Comparison of ENCODE assay signal across 26 mouse cellular contexts in genomic region chr2:164101936-164102335, GRCm38 (mm10).
"Had no signal": no experiment of that assay in that cellular context is flagged by ENCODE, and none has a peak within 500 bp of the region (broad histone marks: within the 10 kb centered on the region; RNA-seq: fewer than 3 reads in every experiment).

No protein-coding gene starts in this region.

- H3K27me3 ChIP-seq: heart, embryonic 13.5 days; heart, embryonic 15.5 days; hindbrain, embryonic 12.5 days; intestine, embryonic 15.5 days; limb, embryonic 13.5 days; liver, embryonic 13.5 days had no signal

- H3K4me1 ChIP-seq: hindbrain, embryonic 10.5 days; hindbrain, embryonic 12.5 days; intestine, embryonic 15.5 days; liver, embryonic 13.5 days had no signal

- DNase-seq: gastrocnemius, postnatal 14 days; gastrocnemius, postnatal 36 days; heart, adult 2 months; heart, postnatal 14 days; heart, postnatal 4 days; kidney, adult 18-20 months; kidney, adult 8-10 months; kidney, postnatal 10 days; kidney, postnatal 25 days; kidney, postnatal 4 days; liver; liver, embryonic 13.5 days had no signal

- H3K9ac ChIP-seq: heart, embryonic 13.5 days; heart, embryonic 15.5 days; hindbrain, embryonic 12.5 days; hindbrain, embryonic 14.5 days; intestine, embryonic 15.5 days; limb, embryonic 13.5 days; liver, embryonic 13.5 days had no signal

- ATAC-seq: hindbrain, embryonic 16.5 days; inflammation-experienced regulatory T-cells, adult 6 months; intestine, embryonic 15.5 days; intestine, postnatal 0 days had no signal

- H3K9me3 ChIP-seq: heart, embryonic 13.5 days; heart, embryonic 15.5 days; hindbrain, embryonic 10.5 days; hindbrain, embryonic 12.5 days; intestine, embryonic 15.5 days; limb, embryonic 13.5 days; liver, embryonic 13.5 days had no signal

- H3K27ac ChIP-seq: heart, adult 2 months; heart, embryonic 13.5 days; heart, embryonic 15.5 days; hindbrain, embryonic 10.5 days; hindbrain, embryonic 12.5 days; hindbrain, embryonic 14.5 days; intestine, embryonic 15.5 days; layer of hippocampus, adult 2 months; left cerebral cortex, adult 2 months; limb, embryonic 13.5 days; liver, embryonic 13.5 days had no signal

- H3K4me2 ChIP-seq: heart, embryonic 11.5 days; heart, embryonic 13.5 days; heart, embryonic 15.5 days; hindbrain, embryonic 12.5 days; hindbrain, embryonic 14.5 days; intestine, embryonic 15.5 days; limb, embryonic 13.5 days; liver, embryonic 11.5 days; liver, embryonic 13.5 days had no signal

- H3K4me3 ChIP-seq: heart, adult 2 months; heart, embryonic 13.5 days; heart, embryonic 15.5 days; hindbrain, embryonic 10.5 days; hindbrain, embryonic 12.5 days; intestine, embryonic 15.5 days; layer of hippocampus, adult 2 months; left cerebral cortex, adult 2 months; limb, embryonic 13.5 days; liver, embryonic 13.5 days had no signal
